Mouse (Mus musculus) forebrain, embryonic 11.5 days (tissue): ENCODE data around the gene Rdh5. TPM values are rescaled to one million over a fixed set of nuclear protein-coding genes. Genes with fewer than 3 reads are reported as not detected.

Experiments used
- ATAC-seq: fragments of 200-750 bp; cut with Nextera tagmentation; replicated peaks from 2 replicates; pipeline ENCODE4 v1.8.0; 2017; ENCODE audit warnings: moderate TSS enrichment; ENCODE audit not compliant: low FRiP score
- DNase-seq: peaks from one replicate; pipeline ENCODE4 v3.0.0-alpha.2; 2017; ENCODE audit warnings: low spot score
- H3K27ac ChIP-seq: fragments of 300-500 bp; sonication (generic); 2 replicates; pipeline ENCODE4 v1.5.1; 2014; ENCODE audit warnings: low read depth, low read length
- H3K27me3 ChIP-seq: fragments of 300-500 bp; sonication (generic); 2 replicates; pipeline ENCODE4 v1.6.1; 2014; ENCODE audit warnings: mild to moderate bottlenecking, low read length, mixed read lengths; ENCODE audit not compliant: control insufficient read depth, insufficient read depth
- H3K36me3 ChIP-seq: fragments of 300-500 bp; sonication (generic); 2 replicates; pipeline ENCODE4 v1.6.1; 2014; ENCODE audit warnings: mild to moderate bottlenecking, low read length, moderate library complexity, mixed read lengths; ENCODE audit not compliant: control insufficient read depth, insufficient read depth
- H3K4me1 ChIP-seq: fragments of 300-500 bp; sonication (generic); replicated peaks from 2 replicates; pipeline ENCODE4 v1.6.1; 2014; ENCODE audit warnings: low read length, mixed read lengths; ENCODE audit not compliant: control insufficient read depth, insufficient read depth
- H3K4me2 ChIP-seq: fragments of 300-500 bp; sonication (generic); 2 replicates; pipeline ENCODE4 v1.6.1; 2014; ENCODE audit warnings: low read depth, mild to moderate bottlenecking, low read length, moderate library complexity, mixed read lengths; ENCODE audit not compliant: severe bottlenecking
- H3K4me3 ChIP-seq: fragments of 300-500 bp; sonication (generic); 2 replicates; pipeline ENCODE4 v1.5.1; 2014; ENCODE audit warnings: low read depth, low read length
- H3K9ac ChIP-seq: fragments of 300-500 bp; sonication (generic); 2 replicates; pipeline ENCODE4 v1.6.1; 2014; ENCODE audit warnings: low read length
- H3K9me3 ChIP-seq: fragments of 300-500 bp; sonication (generic); 2 replicates; pipeline ENCODE4 v1.6.1; 2016; ENCODE audit warnings: low read length, mixed read lengths; ENCODE audit not compliant: control insufficient read depth
- WGBS: fragments of 180-500 bp; shearing (Covaris S2); extraction: QIAGEN DNeasy Blood & Tissue Kit; methylation state at CpG from one replicate; pipeline ENCODE4 v1.1.7; 2014; 5-methylcytosine and 5-hydroxymethylcytosine counted together
- polyA plus RNA-seq: library from polyadenylated mRNA; unstranded; fragments of >200 nt; fragmentation: Nextera tagmentation; extraction: Ambion mirVana; gene quantifications from 2 replicates; pipeline ENCODE4 v1.2.1, GENCODE M21; 2014

Gene Rdh5
- polyA plus RNA-seq, 1 experiment from 2014 or later: 12.3 TPM

GRCm38 (mm10) chr10:128950208-128950887, 27.7 kb upstream of the Rdh5 start:
- ATAC-seq (no peak), DNase-seq (no peak)
- 74% methylated on average over 16 of the region's 16 CpGs for WGBS
- no peaks in the 10 kb centered on the region for H3K27me3 ChIP-seq
- no peak overlapping the region for H3K27ac ChIP-seq
- no peak overlapping the region for H3K4me2 ChIP-seq
- no peaks in the 10 kb centered on the region for H3K4me1 ChIP-seq
- no peak overlapping the region for H3K4me3 ChIP-seq
- H3K9ac ChIP-seq: no peak overlapping the region
- H3K9me3 ChIP-seq: no peaks in the 10 kb centered on the region
- no peaks in the 10 kb centered on the region for H3K36me3 ChIP-seq

DNA sequence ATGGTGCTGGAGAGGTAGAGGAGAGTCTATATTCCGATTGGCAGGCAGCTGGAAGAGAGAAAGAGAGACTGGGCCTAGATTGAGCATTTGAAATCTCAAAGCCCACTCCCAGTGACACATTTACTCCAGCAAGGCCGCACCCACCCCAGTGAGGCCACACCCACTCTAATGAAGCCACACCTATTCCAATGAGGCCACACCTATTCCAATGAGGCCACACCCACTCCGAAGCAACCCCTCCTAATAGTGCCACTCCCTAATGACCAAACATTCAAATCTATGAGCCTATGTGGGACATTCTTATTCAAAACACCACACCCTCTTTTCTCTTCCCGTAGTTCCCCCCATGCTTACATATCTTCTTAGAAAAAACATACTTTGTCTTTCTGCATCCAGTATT, 24.8 kb upstream of the Rdh5 start:
- 92% methylated on average over 4 of the region's 4 CpGs for WGBS
- H3K9me3 ChIP-seq: no peaks in the 10 kb centered on the region
- no peak for ATAC-seq

GRCm38 (mm10) chr10:128945675-128946074, 23.0 kb upstream of the Rdh5 start:
- Histone ChIP-seq H3K9ac (no peak overlapping the region), H3K4me2 (no peak overlapping the region), H3K4me3 (no peak overlapping the region), H3K4me1 (no peaks in the 10 kb centered on the region), H3K27me3 (no peaks in the 10 kb centered on the region), H3K36me3 (no peaks in the 10 kb centered on the region), H3K27ac (no peak overlapping the region), H3K9me3 (no peaks in the 10 kb centered on the region)
- no peak for ATAC-seq
- WGBS: 8% methylated on average over 3 of the region's 3 CpGs
- DNase-seq: no peak

More for the DNA sequence above, 24.8 kb upstream of the Rdh5 start:
- H3K36me3 ChIP-seq: no peaks in the 10 kb centered on the region
- no peak for DNase-seq
- H3K4me2 ChIP-seq: no peak overlapping the region
- no peak overlapping the region for H3K27ac ChIP-seq
- H3K27me3 ChIP-seq: no peaks in the 10 kb centered on the region
- H3K4me3 ChIP-seq: no peak overlapping the region
- H3K9ac ChIP-seq: no peak overlapping the region
- H3K4me1 ChIP-seq: no peaks in the 10 kb centered on the region

GRCm38 (mm10) chr10:128940475-128941061, 17.9 kb upstream of the Rdh5 start:
- H3K9me3 ChIP-seq: no peaks in the 10 kb centered on the region
- H3K36me3 ChIP-seq: no peaks in the 10 kb centered on the region
- whole genome bisulfite sequencing: 85% methylated on average over 10 of the region's 10 CpGs

DNA sequence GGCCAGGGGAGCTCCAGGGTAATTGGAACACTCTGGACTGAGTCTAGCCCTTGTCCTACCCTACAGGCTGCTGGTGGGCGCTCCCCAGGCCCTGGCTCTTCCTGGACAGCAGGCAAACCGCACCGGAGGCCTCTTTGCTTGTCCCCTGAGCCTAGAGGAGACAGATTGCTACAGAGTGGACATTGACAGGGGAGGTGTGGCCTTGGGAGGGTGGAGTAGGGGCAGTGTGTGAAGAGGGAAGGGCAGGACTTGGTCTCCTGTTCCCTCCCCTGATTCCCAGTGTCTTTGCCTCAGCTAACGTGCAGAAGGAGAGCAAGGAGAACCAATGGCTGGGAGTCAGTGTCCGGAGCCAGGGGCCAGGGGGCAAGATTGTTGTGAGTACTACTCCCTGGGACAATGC, 16.3 kb upstream of the Rdh5 start:
- Histone ChIP-seq H3K4me2 (no peak overlapping the region), H3K4me1 (no peaks in the 10 kb centered on the region), H3K9me3 (no peaks in the 10 kb centered on the region), H3K27me3 (peaks cover 13% of the 10 kb centered on the region), H3K9ac (no peak overlapping the region), H3K36me3 (no peaks in the 10 kb centered on the region), H3K4me3 (no peak overlapping the region), H3K27ac (no peak overlapping the region)
- no peak for DNase-seq
- ATAC-seq: no peak
- WGBS: 69% methylated on average over 5 of the region's 5 CpGs

More at GRCm38 (mm10) chr10:128940475-128941061, 17.9 kb upstream of the Rdh5 start:
- peaks cover 2% of the 10 kb centered on the region; the same call in 1 of the 2 replicates for H3K27me3 ChIP-seq
- H3K9ac ChIP-seq: no peak overlapping the region
- H3K4me3 ChIP-seq: no peak overlapping the region
- no peak for ATAC-seq
- no peaks in the 10 kb centered on the region for H3K4me1 ChIP-seq
- no peak overlapping the region for H3K4me2 ChIP-seq
- H3K27ac ChIP-seq: no peak overlapping the region
- no peak for DNase-seq

GRCm38 (mm10) chr10:128938457-128938856, 15.8 kb upstream of the Rdh5 start:
- no peak for ATAC-seq
- no peak overlapping the region for H3K27ac ChIP-seq
- no peaks in the 10 kb centered on the region for H3K36me3 ChIP-seq
- no peaks in the 10 kb centered on the region for H3K9me3 ChIP-seq
- H3K9ac ChIP-seq: no peak overlapping the region
- H3K4me1 ChIP-seq: no peaks in the 10 kb centered on the region
- H3K4me2 ChIP-seq: no peak overlapping the region
- WGBS: 87% methylated on average over 9 of the region's 9 CpGs
- peaks cover 18% of the 10 kb centered on the region for H3K27me3 ChIP-seq
- no peak for DNase-seq
- H3K4me3 ChIP-seq: no peak overlapping the region

GRCm38 (mm10) chr10:128937756-128938390, 15.2 kb upstream of the Rdh5 start:
- Histone ChIP-seq H3K27ac (no peak overlapping the region), H3K4me1 (no peaks in the 10 kb centered on the region), H3K27me3 (peaks cover 24% of the 10 kb centered on the region), H3K4me2 (no peak overlapping the region), H3K9ac (no peak overlapping the region), H3K4me3 (no peak overlapping the region), H3K36me3 (no peaks in the 10 kb centered on the region), H3K9me3 (no peaks in the 10 kb centered on the region)
- ATAC-seq (no peak), DNase-seq (no peak)
- WGBS: 77% methylated on average over 12 of the region's 12 CpGs

GRCm38 (mm10) chr10:128935826-128936440, 13.2 kb upstream of the Rdh5 start:
- Histone ChIP-seq H3K4me2 (no peak overlapping the region), H3K36me3 (no peaks in the 10 kb centered on the region), H3K9ac (no peak overlapping the region), H3K4me3 (no peak overlapping the region), H3K27me3 (peaks cover 30% of the 10 kb centered on the region), H3K27ac (no peak overlapping the region), H3K4me1 (no peaks in the 10 kb centered on the region), H3K9me3 (no peaks in the 10 kb centered on the region)
- ATAC-seq (no peak), DNase-seq (no peak)
- WGBS: 69% methylated on average over 8 of the region's 8 CpGs
